Mouse (Mus musculus) embryonic fibroblast, embryonic 13.5 days (primary cell): ENCODE data around the gene Ttc28. TPM values are rescaled to one million over a fixed set of nuclear protein-coding genes. Genes with fewer than 3 reads are reported as not detected.

Source experiments
- H3K27ac ChIP-seq: 2 replicates; pipeline ENCODE4 v1.5.1; 2012; ENCODE audit warnings: low read length, control low read depth, inconsistent platforms; ENCODE audit not compliant: insufficient read depth
- H3K4me1 ChIP-seq: 2 replicates; pipeline ENCODE4 v1.6.1; 2011; ENCODE audit warnings: low read length; ENCODE audit not compliant: control insufficient read depth, insufficient read depth
- H3K4me3 ChIP-seq: 2 replicates; pipeline ENCODE4 v1.5.1; 2011; ENCODE audit warnings: mild to moderate bottlenecking, control low read depth, low read length; ENCODE audit not compliant: insufficient read depth
- CTCF ChIP-seq: IDR thresholded peaks from 2 replicates; pipeline ENCODE4 v1.5.1; 2011; ENCODE audit warnings: mild to moderate bottlenecking, control low read depth, low read length, moderate library complexity, borderline replicate concordance; ENCODE audit not compliant: insufficient read depth
- POLR2A ChIP-seq: IDR thresholded peaks from 2 replicates; pipeline ENCODE4 v1.6.1; 2011; ENCODE audit warnings: low read depth, mild to moderate bottlenecking, control low read depth, low read length, moderate library complexity
- polyA plus RNA-seq: library from polyadenylated mRNA; stranded (reverse); fragments of >200 nt; gene quantifications from 2 replicates; pipeline ENCODE4 v1.2.4, GENCODE M21; 2011; ENCODE audit warnings: low read depth; ENCODE audit not compliant: missing spikeins, insufficient read length

Gene Ttc28
- polyA plus RNA-seq, 1 experiment: 34.4 TPM

GRCm38 (mm10) chr5:111233022-111233709, 353.6 kb downstream of the Ttc28 start:
- Histone ChIP-seq H3K4me3 (no peak overlapping the region), H3K4me1 (peaks cover 14% of the 10 kb centered on the region), H3K27ac (no peak overlapping the region)
- TF ChIP-seq POLR2A (no peak), CTCF (no peak)

- Histone ChIP-seq H3K4me1 (no peaks in the 10 kb centered on the region), H3K4me3 (no peak overlapping the region), H3K27ac (no peak overlapping the region)
- TF ChIP-seq POLR2A: no peak
- TF ChIP-seq CTCF: no peak
Measured at GRCm38 (mm10) chr5:111235131-111235530, 355.5 kb downstream of the Ttc28 start.

- no peak for TF ChIP-seq CTCF
- TF ChIP-seq POLR2A: no peak
- no peak overlapping the region for H3K4me3 ChIP-seq
- H3K27ac ChIP-seq: no peak overlapping the region
- no peaks in the 10 kb centered on the region for H3K4me1 ChIP-seq
Measured at GRCm38 (mm10) chr5:111237176-111237636, 357.6 kb downstream of the Ttc28 start.

- H3K4me3 ChIP-seq: no peak overlapping the region
- H3K27ac ChIP-seq: no peak overlapping the region
- TF ChIP-seq POLR2A (no peak), CTCF (no peak)
- H3K4me1 ChIP-seq: peaks cover 6% of the 10 kb centered on the region; the same call in 1 of the 2 replicates
Measured at GRCm38 (mm10) chr5:111239223-111239622, 359.6 kb downstream of the Ttc28 start.

GRCm38 (mm10) chr5:111243447-111244040, 363.9 kb downstream of the Ttc28 start:
- peaks cover 10% of the 10 kb centered on the region; the same call in 1 of the 2 replicates for H3K4me1 ChIP-seq
- no peak for TF ChIP-seq CTCF
- TF ChIP-seq POLR2A: no peak
- H3K4me3 ChIP-seq: no peak overlapping the region
- no peak overlapping the region for H3K27ac ChIP-seq

- no peak for TF ChIP-seq POLR2A
- TF ChIP-seq CTCF: no peak
- H3K27ac ChIP-seq: no peak overlapping the region
- H3K4me1 ChIP-seq: peaks cover 10% of the 10 kb centered on the region; the same call in 1 of the 2 replicates
- no peak overlapping the region for H3K4me3 ChIP-seq
Measured at GRCm38 (mm10) chr5:111244061-111244460, 364.5 kb downstream of the Ttc28 start.

- TF ChIP-seq POLR2A (no peak), CTCF (no peak)
- H3K4me3 ChIP-seq: no peak overlapping the region
- H3K27ac ChIP-seq: peak overlapping the region; percentile 92
- peaks cover 10% of the 10 kb centered on the region; the same call in 1 of the 2 replicates for H3K4me1 ChIP-seq
Measured at GRCm38 (mm10) chr5:111247571-111248265, 368.1 kb downstream of the Ttc28 start.

- no peak overlapping the region for H3K4me3 ChIP-seq
- TF ChIP-seq POLR2A (no peak), CTCF (no peak)
- peaks cover 3% of the 10 kb centered on the region; the same call in 1 of the 2 replicates for H3K4me1 ChIP-seq
- no peak overlapping the region for H3K27ac ChIP-seq
Measured at GRCm38 (mm10) chr5:111252147-111252546, 372.5 kb downstream of the Ttc28 start.

GRCm38 (mm10) chr5:111254362-111254761, 374.8 kb downstream of the Ttc28 start:
- Histone ChIP-seq H3K4me3 (no peak overlapping the region), H3K27ac (no peak overlapping the region), H3K4me1 (no peaks in the 10 kb centered on the region)
- TF ChIP-seq POLR2A (no peak), CTCF (no peak)

GRCm38 (mm10) chr5:111254781-111255180, 375.2 kb downstream of the Ttc28 start:
- H3K27ac ChIP-seq: no peak overlapping the region
- H3K4me1 ChIP-seq: no peaks in the 10 kb centered on the region
- H3K4me3 ChIP-seq: no peak overlapping the region
- TF ChIP-seq POLR2A (no peak), CTCF (no peak)
